Mouse (Mus musculus) ES-Bruce4 (cell line): Measurements from ENCODE around the gene Tex33. TPM values are rescaled to one million over a fixed set of nuclear protein-coding genes. Genes with fewer than 3 reads are reported as not detected.

Source experiments
- H3K27ac ChIP-seq: 2 replicates; pipeline ENCODE4 v1.5.1; 2012; ENCODE audit warnings: low read length, inconsistent platforms; ENCODE audit not compliant: insufficient read depth
- H3K27me3 ChIP-seq: 2 replicates; pipeline ENCODE4 v1.6.1; 2012; ENCODE audit warnings: mild to moderate bottlenecking, low read length, inconsistent platforms; ENCODE audit not compliant: control insufficient read depth, poor library complexity, insufficient read depth, severe bottlenecking
- H3K36me3 ChIP-seq: 2 replicates; pipeline ENCODE4 v1.6.1; 2012; ENCODE audit warnings: inconsistent platforms, mild to moderate bottlenecking, low read length, moderate library complexity; ENCODE audit not compliant: control insufficient read depth, poor library complexity, insufficient read depth, severe bottlenecking
- H3K4me1 ChIP-seq: one replicate; pipeline ENCODE4 v1.8.1; 2011; ENCODE audit warnings: low read length; ENCODE audit not compliant: control insufficient read depth, insufficient read depth
- H3K4me3 ChIP-seq: 2 replicates; pipeline ENCODE4 v1.5.1; 2011; ENCODE audit warnings: low read depth, mild to moderate bottlenecking, low read length
- H3K9ac ChIP-seq: 2 replicates; pipeline ENCODE4 v1.6.1; 2012; ENCODE audit warnings: low read depth, mild to moderate bottlenecking, inconsistent platforms; ENCODE audit not compliant: poor library complexity, severe bottlenecking
- H3K9me3 ChIP-seq: replicated peaks from 2 replicates; pipeline ENCODE4 v1.6.1; 2012; ENCODE audit warnings: mild to moderate bottlenecking, low read length, inconsistent platforms; ENCODE audit not compliant: control insufficient read depth, poor library complexity, insufficient read depth, severe bottlenecking
- CTCF ChIP-seq: IDR thresholded peaks from one replicate; pipeline ENCODE4 v1.8.1; 2011; ENCODE audit warnings: low read depth, low read length
- EP300 ChIP-seq: IDR thresholded peaks from 2 replicates; pipeline ENCODE4 v1.6.1; 2011; ENCODE audit warnings: low read depth, low read length; ENCODE audit not compliant: insufficient read depth
- POLR2A ChIP-seq: IDR thresholded peaks from one replicate; pipeline ENCODE4 v1.8.1; 2011; ENCODE audit warnings: low read length; ENCODE audit not compliant: insufficient read depth
- polyA plus RNA-seq: library from polyadenylated mRNA; stranded (reverse); fragments of >200 nt; gene quantifications from 2 replicates; pipeline ENCODE4 v1.2.4, GENCODE M21; 2011; ENCODE audit warnings: low read depth; ENCODE audit not compliant: missing spikeins, insufficient read depth, insufficient read length

Tex33 gene
- polyA plus RNA-seq, 1 experiment: not detected

GRCm38 (mm10) chr15:78437237-78438017 is 41.7 kb upstream of the Tex33 start:
- no peak overlapping the region; the same call in 1 of the 2 replicates for H3K9ac ChIP-seq
- peak overlapping the region; percentile 55 for H3K4me3 ChIP-seq
- no peaks in the 10 kb centered on the region for H3K9me3 ChIP-seq
- no peak overlapping the region for H3K27ac ChIP-seq
- no peaks in the 10 kb centered on the region for H3K27me3 ChIP-seq
- peaks cover 2% of the 10 kb centered on the region for H3K4me1 ChIP-seq
- no peaks in the 10 kb centered on the region for H3K36me3 ChIP-seq
- TF ChIP-seq POLR2A (no peak), CTCF (no peak), EP300 (no peak)

- Histone ChIP-seq H3K9ac (no peak overlapping the region; the same call in 1 of the 2 replicates), H3K4me3 (peak overlapping the region; percentile 55), H3K9me3 (no peaks in the 10 kb centered on the region), H3K27ac (no peak overlapping the region), H3K4me1 (peaks cover 2% of the 10 kb centered on the region), H3K27me3 (no peaks in the 10 kb centered on the region), H3K36me3 (no peaks in the 10 kb centered on the region)
- TF ChIP-seq CTCF (peak; percentile 48), EP300 (no peak)
These were observed 40.9 kb upstream of the Tex33 start for GRCm38 (mm10) chr15:78436380-78437192.

- no peak overlapping the region for H3K27ac ChIP-seq
These were observed 40.0 kb upstream of the Tex33 start for GRCm38 (mm10) chr15:78435681-78436080.

GRCm38 (mm10) chr15:78434896-78435520 is 39.3 kb upstream of the Tex33 start:
- TF ChIP-seq POLR2A (no peak), CTCF (peak; percentile 64)
- Histone ChIP-seq H3K27me3 (no peaks in the 10 kb centered on the region), H3K27ac (no peak overlapping the region), H3K36me3 (no peaks in the 10 kb centered on the region), H3K9me3 (no peaks in the 10 kb centered on the region), H3K9ac (no peak overlapping the region), H3K4me1 (peaks cover 4% of the 10 kb centered on the region), H3K4me3 (no peak overlapping the region)

More at GRCm38 (mm10) chr15:78435681-78436080, 40.0 kb upstream of the Tex33 start:
- H3K9me3 ChIP-seq: no peaks in the 10 kb centered on the region
- H3K4me3 ChIP-seq: no peak overlapping the region
- no peak overlapping the region for H3K9ac ChIP-seq
- H3K4me1 ChIP-seq: peaks cover 2% of the 10 kb centered on the region
- no peaks in the 10 kb centered on the region for H3K27me3 ChIP-seq
- no peaks in the 10 kb centered on the region for H3K36me3 ChIP-seq
- TF ChIP-seq CTCF: no peak
- TF ChIP-seq POLR2A: no peak
- TF ChIP-seq EP300: no peak

GRCm38 (mm10) chr15:78431541-78432121 is 35.9 kb upstream of the Tex33 start:
- H3K9ac ChIP-seq: no peak overlapping the region
- H3K27me3 ChIP-seq: no peaks in the 10 kb centered on the region
- H3K9me3 ChIP-seq: no peaks in the 10 kb centered on the region
- H3K4me3 ChIP-seq: no peak overlapping the region
- no peaks in the 10 kb centered on the region for H3K36me3 ChIP-seq
- TF ChIP-seq CTCF (no peak), EP300 (no peak), POLR2A (no peak)
- peaks cover 6% of the 10 kb centered on the region for H3K4me1 ChIP-seq
- no peak overlapping the region for H3K27ac ChIP-seq
